Mouse (Mus musculus): ENCODE results near the gene Eef1b2.

DNA sequence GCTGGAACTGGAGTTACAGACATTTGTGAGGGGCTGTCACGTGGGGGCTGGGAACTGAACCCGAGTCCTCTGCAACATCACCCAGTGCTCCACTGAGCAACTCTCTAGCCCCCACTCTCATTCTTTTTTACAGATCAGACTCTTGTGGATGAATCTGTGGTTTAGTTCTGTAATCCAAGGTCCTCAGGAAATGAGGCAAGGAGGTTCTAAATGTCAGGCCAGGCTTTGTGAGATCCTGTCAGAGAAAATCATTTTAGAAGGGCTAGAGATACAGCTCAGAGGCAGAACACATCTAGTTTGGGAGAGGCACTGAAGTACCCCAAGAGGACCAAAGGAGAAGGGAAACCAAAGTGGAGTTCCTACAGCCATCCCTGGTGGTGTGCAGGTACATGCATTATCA, 45.7 kb upstream of the Eef1b2 start:
- TF ChIP-seq CTCF (IDR thresholded peaks at IDR 0.05) (no peak), EP300 (IDR thresholded peaks at IDR 0.05) (no peak)
